Mouse (Mus musculus): ENCODE data around the gene Gabre.

Gene Gabre

GRCm38 (mm10) chrX:72274659-72275371, at the start of gene Gabre:
Gene Gabre, minus strand, starts transcription at chrX:72274803.
- DNase-seq (ENCODE audit: low read depth, low spot score): no peak

- no peak for DNase-seq (ENCODE audit: low read depth, low spot score)
Observed at GRCm38 (mm10) chrX:72297812-72298211, 23.2 kb upstream of the Gabre start.

GRCm38 (mm10) chrX:72275372-72275663, 715 bp upstream of the Gabre start:
- no peak for DNase-seq (ENCODE audit: low read depth, low spot score)

- no peak for DNase-seq (ENCODE audit: low read depth, low spot score)
Observed at GRCm38 (mm10) chrX:72273966-72274658, 491 bp downstream of the Gabre start.

- DNase-seq (ENCODE audit: low read depth, low spot score): no peak
Observed at GRCm38 (mm10) chrX:72270637-72271036, 4.0 kb downstream of the Gabre start.

GRCm38 (mm10) chrX:72221717-72222116, 52.9 kb downstream of the Gabre start, which contains the start of gene Magea4:
Gene Magea4, plus strand, starts transcription at chrX:72222017.
- DNase-seq (ENCODE audit: low read depth, low spot score): no peak
